Mouse (Mus musculus): ENCODE measurements at regions not wholly inside any gene's neighbourhood (a gene's known extent, or its start where the extent isn't known, plus 50 kb on each side); places are given as distances from the start of the nearest gene placed in this dataset.

DNA sequence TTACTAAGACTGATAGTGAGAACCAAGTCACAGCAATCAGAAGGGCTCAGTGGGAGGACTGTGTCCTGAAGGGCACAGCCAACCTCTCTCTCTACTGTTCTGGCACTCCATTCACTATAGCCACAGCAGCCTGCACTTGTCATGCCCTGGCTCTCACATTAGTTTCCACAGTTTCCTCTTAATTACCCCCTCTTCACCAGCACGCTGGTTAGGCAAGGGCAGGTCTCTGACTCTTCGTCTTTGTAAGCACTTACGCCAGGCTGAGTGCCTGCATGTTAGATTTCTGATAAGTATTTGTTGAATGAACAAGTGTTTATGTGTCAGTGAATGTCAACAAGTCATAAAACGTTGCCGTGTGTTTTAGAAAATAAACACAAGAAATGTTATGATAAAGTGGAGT lies 116.2 kb upstream of the Lrig1 start:
- DNase-seq (ENCODE audit: low spot score in 2 of 2) = no peak

DNA sequence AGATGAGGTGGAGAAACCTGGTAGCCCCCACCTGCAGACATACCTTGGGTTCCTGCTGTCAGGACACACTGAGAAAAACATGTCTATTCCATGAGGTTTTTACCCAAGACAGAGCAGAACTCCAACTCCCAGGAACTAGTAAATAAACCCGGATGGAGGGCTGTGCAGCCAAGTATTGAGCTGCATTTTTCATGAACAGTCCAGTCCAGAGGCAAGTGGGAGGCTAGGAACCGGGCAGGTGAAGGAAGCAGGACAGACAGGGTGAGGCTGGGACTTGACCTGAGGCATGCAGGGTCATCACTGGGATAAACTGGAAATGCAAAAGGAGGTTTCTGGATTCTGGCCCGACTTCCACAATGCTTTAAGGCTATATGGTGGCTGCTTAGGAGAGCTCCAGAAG lies 114.8 kb upstream of the Lrig1 start:
- DNase-seq (ENCODE audit: low spot score in 2 of 2) = no peak

DNA sequence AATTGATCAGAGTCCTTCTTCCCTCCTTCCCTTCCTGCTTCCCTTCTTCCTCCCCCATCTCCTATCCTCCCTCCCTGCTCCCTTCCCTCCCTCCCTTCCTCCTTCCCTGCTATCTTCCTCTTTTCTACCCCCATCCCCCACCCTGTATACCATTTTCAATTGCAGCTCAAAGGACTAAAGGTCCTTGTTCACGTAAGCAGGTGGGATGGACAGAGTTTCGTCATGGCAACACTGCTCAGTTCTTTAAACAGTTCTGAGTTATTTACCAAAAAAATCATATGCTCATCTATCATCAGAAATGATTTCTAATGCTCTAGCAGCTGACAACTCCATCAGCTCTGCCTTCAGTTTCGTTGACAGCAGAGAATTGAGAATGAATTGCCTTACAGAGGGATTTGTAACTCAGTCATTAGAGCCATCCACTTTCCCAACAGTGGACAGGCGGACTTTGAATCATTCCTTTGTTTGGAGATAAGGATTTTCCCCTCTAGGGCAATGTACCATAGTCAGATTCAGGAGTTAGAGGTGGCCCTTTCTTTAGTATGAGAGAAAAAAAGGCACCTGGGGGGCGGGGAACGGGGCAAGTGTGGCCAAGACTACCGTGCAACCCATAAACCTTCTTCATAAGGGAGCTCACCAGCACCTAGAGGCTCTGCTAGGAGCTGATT lies 113.7 kb upstream of the Lrig1 start:
- no peak for DNase-seq (ENCODE audit: low spot score in 2 of 2)

DNA sequence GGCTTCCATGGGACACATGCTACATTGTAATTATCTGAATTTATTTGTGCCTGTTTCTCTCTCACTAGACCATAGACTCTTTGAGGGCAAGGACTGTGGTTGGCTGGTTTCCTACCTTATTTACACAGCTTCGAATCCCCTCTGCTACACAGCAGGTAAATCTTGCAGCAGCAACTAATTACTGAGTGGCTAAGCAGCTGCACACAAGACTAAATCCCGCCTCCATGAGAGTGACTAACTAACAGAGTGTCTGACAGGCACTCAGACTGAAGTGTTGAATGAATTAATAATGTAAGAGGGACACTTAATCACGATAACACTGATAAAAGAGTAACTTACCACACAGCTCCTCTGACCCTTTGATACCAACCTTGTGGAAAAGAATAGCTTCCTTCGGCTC lies 111.9 kb upstream of the Lrig1 start:
- DNase-seq (ENCODE audit: low spot score in 2 of 2) = no peak

DNA sequence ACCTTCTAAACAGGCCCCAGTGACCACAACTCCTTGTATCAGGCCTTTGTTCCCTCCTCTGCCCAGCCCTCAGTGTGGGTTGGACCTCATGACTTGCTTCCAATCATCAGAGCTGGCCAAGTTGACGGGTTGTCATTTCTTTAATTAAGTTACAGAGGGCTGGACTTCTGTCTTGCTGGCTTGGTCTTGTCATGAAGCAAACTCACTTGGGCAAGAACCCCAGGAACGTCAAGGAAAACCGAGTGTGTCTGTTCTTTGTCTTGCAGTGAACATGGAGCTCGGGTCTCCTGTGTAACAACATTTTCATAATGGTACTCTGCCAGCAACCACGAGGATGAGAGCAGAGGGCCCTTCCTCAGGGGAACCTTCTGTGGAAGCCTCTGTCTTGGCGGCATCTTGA lies 107.3 kb upstream of the Lrig1 start:
- no peak for DNase-seq (ENCODE audit: low spot score in 2 of 2)

DNA sequence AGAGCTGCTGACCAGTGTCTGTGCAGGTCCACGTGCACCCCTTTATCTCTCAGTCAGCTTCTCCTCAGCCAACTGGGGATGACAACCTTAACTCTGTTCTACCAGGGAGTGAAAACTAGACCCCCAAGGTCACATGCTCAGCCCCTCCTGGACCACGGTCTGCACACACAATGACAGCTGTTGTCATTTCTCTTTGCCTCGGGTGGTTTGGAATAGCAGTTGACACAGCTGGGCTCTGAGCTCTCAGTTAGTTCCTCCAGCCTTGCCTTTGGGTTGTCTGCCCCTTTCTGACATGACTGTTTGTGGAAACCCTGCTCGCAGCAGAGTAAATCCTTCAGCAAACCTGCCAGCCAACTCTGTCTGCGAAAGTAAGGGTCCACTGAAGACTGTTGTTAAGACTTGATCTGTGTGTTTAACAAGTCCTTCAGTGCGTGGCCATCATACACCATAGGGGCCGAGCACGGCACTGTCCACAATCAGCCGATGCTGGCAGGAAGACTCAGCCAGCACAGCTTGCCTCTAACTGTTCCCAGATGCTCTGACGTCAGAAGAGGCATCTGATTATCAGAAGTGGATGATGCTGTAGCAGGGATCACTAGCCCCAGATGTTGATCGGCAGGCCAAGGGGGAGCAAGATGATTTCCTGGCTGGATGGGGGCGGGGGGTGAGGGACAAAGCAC lies 106.7 kb upstream of the Lrig1 start:
- DNase-seq (ENCODE audit: low spot score in 2 of 2) = no peak

DNA sequence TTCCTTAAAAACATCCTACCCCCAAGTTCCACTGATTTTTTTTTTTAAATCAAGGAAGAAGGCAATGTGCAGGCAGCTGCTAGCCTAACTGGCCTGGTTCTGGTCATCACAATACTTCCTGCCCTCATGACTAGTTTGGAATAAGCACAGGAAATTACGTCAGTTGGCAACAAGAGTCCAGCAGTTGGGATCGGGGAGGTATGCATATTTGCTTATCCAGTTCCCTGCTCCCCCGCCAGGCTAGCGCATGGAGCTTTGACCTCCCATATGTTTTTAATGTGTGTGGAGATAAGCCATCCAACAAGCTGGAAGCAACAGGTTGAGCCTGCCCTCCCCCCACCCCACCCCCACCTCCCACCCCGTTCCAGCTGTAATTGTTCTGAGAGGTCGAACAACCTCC lies 105.7 kb upstream of the Lrig1 start:
- no peak for DNase-seq (ENCODE audit: low spot score in 2 of 2)

DNA sequence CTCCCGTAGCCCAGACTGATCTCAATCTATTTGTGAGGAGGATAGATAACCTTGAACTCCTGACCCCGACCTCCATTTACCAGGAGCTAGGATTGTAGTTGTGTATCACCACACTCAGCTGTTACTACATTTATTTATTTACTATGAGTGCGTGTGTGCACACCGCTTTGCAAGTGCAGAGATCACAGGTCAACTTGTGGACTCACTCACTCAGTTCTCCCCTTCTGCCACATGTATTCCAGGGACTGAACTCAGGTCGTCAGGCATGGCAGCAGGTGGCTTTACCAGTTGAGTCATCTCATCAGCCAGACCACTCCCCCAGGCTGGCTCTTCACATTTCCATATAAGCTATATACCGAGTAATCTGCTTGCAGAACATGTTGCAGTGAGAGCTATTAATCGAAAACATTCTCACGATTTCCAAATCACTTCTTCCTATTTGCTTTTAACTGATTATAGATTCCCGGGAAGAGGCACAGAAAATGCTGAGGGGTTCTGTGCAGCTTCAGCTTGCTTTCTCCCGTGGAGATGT lies 104.4 kb upstream of the Lrig1 start:
- DNase-seq (ENCODE audit: low spot score in 2 of 2) = no peak

DNA sequence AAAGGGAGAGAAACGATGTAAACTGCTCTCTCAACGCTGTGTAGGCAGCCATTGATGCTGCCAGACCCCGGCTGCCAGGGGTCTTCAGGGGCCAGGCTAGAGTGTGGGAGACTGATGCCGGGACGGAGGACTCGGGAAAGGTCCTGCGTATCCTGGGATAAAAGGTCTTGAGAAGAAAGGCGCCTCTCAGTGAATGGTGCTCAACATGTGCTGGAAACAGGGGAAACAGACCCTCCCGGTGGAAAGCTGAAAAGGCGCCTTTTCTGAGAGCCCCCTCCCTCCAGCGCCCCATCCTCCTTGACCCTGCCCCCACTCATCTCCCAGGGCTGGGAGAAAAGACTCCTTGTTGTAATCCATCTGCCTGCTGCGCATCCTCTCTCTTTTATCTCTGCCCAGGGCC lies 101.1 kb upstream of the Lrig1 start:
- no peak for DNase-seq (ENCODE audit: low spot score in 2 of 2)

DNA sequence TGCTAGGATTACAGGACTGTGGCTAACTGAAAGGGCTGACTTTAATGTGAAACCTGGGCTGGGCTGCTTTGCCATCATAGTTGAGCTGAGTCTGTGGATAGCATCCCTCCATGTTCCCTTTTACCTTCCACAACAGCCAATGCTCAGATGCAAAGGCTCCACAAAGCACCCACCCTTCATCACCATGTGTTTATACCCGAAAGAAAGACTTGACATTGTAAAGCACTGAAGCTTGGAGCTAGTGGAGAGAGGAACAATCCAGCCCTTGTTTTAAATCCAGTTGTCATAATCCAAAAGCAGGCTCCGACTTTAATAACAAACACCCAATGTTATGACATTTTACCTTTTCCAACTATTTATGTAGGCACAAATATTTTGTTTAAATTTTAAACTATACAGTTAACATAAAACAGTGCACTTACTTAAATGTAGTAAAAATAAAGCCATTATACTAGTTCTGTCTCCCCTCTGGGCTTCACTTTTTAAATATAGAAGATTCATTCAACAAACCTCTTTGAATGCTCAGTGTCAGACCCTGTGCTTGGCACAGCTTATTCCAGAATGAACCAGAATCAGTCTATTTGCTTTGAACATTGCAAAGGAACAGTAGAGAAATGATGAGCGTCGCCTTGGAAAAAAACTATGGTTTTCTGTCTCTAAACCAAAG lies 98.7 kb upstream of the Lrig1 start:
- no peak for DNase-seq (ENCODE audit: low spot score in 2 of 2)

DNA sequence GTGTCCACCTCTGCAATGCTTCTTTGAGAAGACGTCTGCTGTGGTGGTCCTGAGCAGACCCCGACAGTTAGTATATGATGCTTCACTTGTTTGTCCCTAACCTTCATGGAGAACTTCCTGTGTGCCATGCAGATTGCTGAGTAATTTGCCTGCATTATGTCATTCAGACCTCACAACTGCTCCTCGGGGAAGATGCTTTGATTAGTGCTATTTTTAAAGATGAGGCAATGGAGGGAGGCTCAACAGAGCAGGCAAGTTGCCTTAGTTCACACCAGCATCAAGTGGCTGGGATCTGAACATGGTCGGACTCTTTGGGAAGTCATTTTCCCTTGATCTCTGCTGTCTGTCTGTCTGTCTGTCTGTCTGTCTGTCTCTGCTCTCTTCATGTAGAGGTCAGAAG lies 95.5 kb upstream of the Lrig1 start:
- DNase-seq (ENCODE audit: low spot score in 2 of 2) = no peak

DNA sequence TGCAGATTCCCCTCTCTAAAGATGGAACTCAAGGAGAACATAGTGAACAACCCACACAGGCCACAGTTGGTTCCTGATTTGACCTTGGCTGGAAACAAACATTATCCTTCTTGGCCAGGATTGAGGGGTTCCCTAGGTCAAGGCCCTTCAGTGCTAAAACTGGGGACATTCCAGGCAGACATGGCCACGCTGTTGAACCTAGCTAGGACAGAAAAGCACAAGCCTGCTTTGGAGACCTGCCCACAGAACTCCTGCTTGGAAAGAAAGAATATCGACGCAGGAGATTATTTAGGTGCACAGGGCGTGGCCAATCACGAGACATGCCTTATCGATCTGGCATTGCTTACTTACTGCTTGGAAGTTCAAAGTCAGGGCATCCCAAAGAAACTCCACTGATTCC lies 93.6 kb upstream of the Lrig1 start:
- no peak for DNase-seq (ENCODE audit: low spot score in 2 of 2)

DNA sequence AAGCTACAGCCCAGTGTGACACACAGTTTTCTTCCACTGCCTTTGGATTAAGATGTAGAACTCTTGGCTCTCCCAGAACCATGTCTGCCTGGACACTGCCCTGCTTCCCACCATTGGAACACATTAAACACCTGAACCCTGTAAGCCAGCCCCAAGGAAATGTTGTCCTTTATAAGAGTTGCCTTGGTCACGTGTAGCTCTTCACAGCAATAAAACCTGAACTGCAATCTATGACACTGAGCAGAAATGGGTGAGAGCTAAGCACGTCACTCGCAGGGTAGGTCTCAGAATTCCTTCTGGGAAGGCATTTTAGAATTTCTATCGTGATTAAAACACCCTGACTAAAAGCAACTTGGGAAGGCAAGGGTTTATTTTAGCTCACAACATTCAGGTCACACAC lies 92.4 kb upstream of the Lrig1 start:
- DNase-seq (ENCODE audit: low spot score in 2 of 2) = no peak

DNA sequence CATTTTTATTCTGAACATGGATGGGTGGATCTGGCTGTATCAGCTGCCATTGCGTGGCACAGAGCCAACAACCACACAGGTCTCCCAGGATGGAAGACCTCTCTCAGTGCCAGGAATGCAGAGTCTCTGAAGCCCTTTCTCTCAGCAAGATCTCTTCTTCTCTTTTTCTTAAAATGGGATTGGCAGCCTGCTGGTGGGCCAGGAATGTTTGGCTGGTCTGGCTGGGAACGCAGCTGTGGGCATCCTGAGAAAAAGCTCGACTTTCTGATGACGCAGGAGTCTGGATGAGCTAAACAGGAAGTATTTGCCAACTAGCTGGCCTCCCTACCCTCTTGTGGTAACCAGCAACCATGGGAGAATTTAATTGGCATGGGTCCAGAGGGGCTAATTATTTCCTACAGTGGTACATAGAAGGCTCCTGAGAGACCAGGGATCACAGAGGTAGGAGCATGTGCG lies 89.4 kb upstream of the Lrig1 start:
- DNase-seq (ENCODE audit: low spot score in 2 of 2) = no peak

DNA sequence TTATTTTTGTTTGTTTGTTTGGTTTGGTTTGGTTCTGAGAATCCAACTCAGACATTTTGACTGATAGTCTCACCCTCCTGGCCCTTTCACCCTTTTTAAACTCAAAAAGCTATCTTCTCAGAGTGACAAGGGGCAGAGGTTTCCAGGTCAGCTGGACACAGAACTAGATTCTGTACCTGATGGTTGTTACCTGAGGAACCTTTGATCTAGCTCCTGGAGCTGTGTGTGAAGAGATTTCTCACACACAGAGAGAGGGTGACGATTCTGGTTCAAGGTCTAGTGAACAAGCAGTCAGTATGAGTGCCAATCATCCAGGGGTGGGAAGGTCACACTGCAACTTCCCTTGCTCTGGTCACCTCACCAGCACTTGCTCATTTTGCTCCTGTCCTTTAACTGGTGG lies 83.5 kb upstream of the Lrig1 start:
- DNase-seq (ENCODE audit: low spot score in 2 of 2) = no peak

DNA sequence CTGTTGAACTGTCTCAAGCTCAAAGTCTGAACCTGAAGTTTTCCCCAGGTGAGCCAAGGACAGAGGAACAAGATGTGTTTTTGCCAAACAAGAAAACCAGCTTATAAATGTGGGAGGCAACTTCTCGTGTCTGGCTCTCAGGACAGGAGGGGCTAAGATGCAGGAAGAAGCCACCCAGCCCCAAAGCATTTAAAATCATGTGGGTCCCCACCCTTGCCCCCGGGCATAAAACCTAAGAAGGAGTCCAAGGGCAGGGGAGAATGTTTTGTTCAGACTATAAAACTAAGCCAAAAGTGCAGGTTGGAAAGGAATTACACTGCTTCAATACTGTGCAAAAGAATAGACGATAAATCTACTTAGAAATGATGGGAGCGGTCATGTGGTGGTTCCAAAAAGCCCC lies 80.7 kb upstream of the Lrig1 start:
- no peak for DNase-seq (ENCODE audit: low spot score in 2 of 2)

DNA sequence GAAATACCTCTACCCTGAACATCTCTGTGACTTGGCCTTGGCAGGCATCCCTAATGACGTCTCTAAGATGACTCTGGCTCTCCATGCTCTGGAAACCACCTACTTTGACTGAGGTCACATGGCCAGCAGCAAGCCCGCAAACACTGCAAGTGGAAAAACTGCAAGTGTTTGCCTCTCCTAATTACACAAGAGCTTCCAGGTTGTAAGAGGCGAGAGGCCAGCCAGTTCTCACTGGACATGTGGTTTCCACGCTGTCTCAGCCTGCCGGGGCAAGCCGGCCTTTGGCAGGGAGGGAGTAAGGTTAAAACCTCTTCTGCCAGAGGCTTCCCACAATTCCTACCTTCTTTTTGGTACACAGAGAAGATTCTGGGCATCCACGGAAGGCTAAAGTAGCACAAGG lies 79.9 kb upstream of the Lrig1 start:
- DNase-seq (ENCODE audit: low spot score in 2 of 2) = peak in 1 of 2 experiments; percentile 6

DNA sequence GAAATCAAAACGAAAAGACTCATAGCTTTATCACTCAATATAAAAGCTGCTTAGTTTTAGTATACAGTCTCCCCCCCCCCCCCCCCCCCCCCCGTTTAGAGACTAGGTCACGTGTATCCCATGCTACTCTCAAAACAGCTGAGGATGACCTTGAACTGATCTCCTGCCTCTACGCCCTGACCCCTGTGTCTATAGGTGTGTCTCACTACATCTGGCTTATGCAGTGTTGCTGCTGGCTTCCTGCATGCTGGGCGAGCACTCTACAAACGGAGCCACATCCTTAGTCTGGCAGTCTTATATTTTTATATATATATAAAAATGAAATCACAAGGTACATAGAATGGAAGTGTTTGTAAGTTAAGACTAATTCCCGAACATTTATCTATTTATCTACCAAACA lies 79.3 kb upstream of the Lrig1 start:
- DNase-seq (ENCODE audit: low spot score in 2 of 2) = no peak

DNA sequence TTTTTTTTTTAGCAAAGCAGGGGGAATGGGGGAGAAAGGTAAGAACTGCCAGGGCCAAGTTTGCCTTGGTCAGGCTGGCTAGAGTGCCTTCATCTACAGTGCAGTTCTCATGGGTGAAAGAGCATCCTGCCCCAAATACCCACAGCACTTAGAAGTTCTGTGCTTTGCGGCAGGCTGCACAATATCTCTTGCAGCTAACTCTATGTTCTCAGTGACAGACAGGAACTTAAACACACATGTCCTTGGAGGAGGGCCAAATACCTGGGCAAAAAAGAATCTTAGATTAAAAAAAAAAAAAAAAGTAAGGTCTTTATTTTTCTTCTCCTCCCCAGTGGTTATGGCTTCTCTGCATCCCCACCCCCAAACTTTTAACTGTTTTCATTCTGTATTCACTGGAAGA lies 78.8 kb upstream of the Lrig1 start:
- no peak for DNase-seq (ENCODE audit: low spot score in 2 of 2)

DNA sequence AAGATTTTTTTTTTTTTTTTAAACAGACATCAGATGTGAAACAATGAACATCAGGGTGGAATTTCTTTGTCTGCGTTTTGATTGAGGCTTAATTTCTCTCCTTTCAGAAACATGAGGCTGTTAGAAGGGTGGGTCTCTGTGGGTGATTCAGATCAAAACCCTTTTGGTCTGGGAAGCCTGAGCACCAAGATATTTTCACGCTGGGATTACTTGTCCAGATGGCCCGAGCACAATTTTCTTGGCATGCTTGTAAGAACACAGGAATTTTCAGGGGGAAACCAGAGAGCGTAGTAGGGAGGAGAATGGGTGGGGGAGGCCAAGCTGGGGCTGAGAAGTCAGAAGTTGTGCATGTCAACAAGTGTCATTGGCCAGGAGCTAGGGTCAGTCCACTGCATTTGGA lies 76.6 kb upstream of the Lrig1 start:
- DNase-seq (ENCODE audit: low spot score in 2 of 2) = no peak

DNA sequence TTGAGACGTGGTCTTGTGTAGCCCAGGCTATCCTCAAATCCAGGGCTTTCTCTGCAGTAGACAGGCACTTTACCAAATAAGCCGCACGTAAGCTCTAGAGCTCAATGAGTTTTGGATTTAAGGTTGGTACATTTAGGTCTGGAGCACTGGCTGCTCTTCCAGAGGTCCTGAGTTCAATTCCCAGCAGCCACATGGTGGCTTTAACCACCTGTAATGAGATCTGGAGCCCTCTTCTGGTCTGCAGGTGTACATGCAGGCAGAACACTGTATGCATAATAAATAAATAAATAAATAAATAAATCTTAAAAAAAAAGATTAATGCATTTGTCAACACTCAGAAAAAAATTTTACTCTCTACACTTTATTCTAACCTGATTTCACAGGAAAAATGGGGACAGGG lies 74.9 kb upstream of the Lrig1 start:
- no peak for DNase-seq (ENCODE audit: low spot score in 2 of 2)
